Mouse (Mus musculus): Measurements from ENCODE around the gene Lbp. TPM values are rescaled to one million over a fixed set of nuclear protein-coding genes. Genes with fewer than 3 reads are reported as not detected.

The Lbp gene
- polyA plus RNA-seq, 1 experiment from 2014 or later, result 5.4 TPM

Other genes starting within 250 kb of the Lbp start
- 8.6 and 10.8 TPM in 2 replicates for gene Tgm2, start 160.1 kb upstream of the Lbp start, polyA plus RNA-seq (2015; fragmentation: Nextera tagmentation; extraction: Ambion mirVana)
- 1.8 and 2.4 TPM in 2 replicates for gene D630003M21Rik, start 77.3 kb upstream of the Lbp start, polyA plus RNA-seq (2015; fragmentation: Nextera tagmentation; extraction: Ambion mirVana)
- not detected in 2 replicates for gene Bpi, start 48.4 kb upstream of the Lbp start, polyA plus RNA-seq (2015; fragmentation: Nextera tagmentation; extraction: Ambion mirVana)
- 721 and 898 TPM in 2 replicates for gene Snhg11, start 69.1 kb downstream of the Lbp start, polyA plus RNA-seq (2015; fragmentation: Nextera tagmentation; extraction: Ambion mirVana)
- gene Ralgapb, start 103.4 kb downstream of the Lbp start, polyA plus RNA-seq (2015; fragmentation: Nextera tagmentation; extraction: Ambion mirVana), result 25.1 and 26.3 TPM in 2 replicates
- not detected in 2 replicates for gene Adig, start 196.1 kb downstream of the Lbp start, polyA plus RNA-seq (2015; fragmentation: Nextera tagmentation; extraction: Ambion mirVana)
- 0.88 and 0.93 TPM in 2 replicates for gene Arhgap40, start 206.3 kb downstream of the Lbp start, polyA plus RNA-seq (2015; fragmentation: Nextera tagmentation; extraction: Ambion mirVana)